Mouse (Mus musculus) embryonic facial prominence, embryonic 12.5 days (tissue): ENCODE results near the gene Ripk3. TPM values are rescaled to one million over a fixed set of nuclear protein-coding genes. Genes with fewer than 3 reads are reported as not detected.

Experiments
- ATAC-seq: fragments of 200-750 bp; cut with Nextera tagmentation; 2 replicates; pipeline ENCODE4 v1.8.0; 2017; ENCODE audit not compliant: insufficient number of reproducible peaks, insufficient read depth, low FRiP score, low TSS enrichment
- H3K27ac ChIP-seq: fragments of 300-500 bp; sonication (generic); 2 replicates; pipeline ENCODE4 v1.5.1; 2016; ENCODE audit warnings: mild to moderate bottlenecking
- H3K27me3 ChIP-seq: fragments of 300-500 bp; sonication (generic); 2 replicates; pipeline ENCODE4 v1.6.1; 2016; ENCODE audit warnings: mild to moderate bottlenecking, moderate library complexity
- H3K36me3 ChIP-seq: fragments of 300-500 bp; sonication (generic); 2 replicates; pipeline ENCODE4 v1.6.1; 2016; ENCODE audit warnings: mild to moderate bottlenecking
- H3K4me1 ChIP-seq: fragments of 300-500 bp; sonication (generic); 2 replicates; pipeline ENCODE4 v1.6.1; 2016
- H3K4me2 ChIP-seq: fragments of 300-500 bp; sonication (generic); replicated peaks from 2 replicates; pipeline ENCODE4 v1.6.1; 2016; ENCODE audit warnings: mild to moderate bottlenecking, moderate library complexity
- H3K4me3 ChIP-seq: fragments of 300-500 bp; sonication (generic); 2 replicates; pipeline ENCODE4 v1.5.1; 2016; ENCODE audit warnings: mild to moderate bottlenecking
- H3K9ac ChIP-seq: fragments of 300-500 bp; sonication (generic); 2 replicates; pipeline ENCODE4 v1.6.1; 2016; ENCODE audit warnings: mild to moderate bottlenecking, moderate library complexity
- H3K9me3 ChIP-seq: fragments of 300-500 bp; sonication (generic); 2 replicates; pipeline ENCODE4 v1.6.1; 2016; ENCODE audit warnings: mild to moderate bottlenecking, moderate library complexity
- WGBS: fragments of 180-500 bp; shearing (Covaris S2); methylation state at CpG from one replicate; pipeline ENCODE4 v1.1.7; 2016; 5-methylcytosine and 5-hydroxymethylcytosine counted together
- polyA plus RNA-seq: library from polyadenylated mRNA; unstranded; fragments of >200 nt; fragmentation: Nextera tagmentation; extraction: Ambion mirVana; gene quantifications from 2 replicates; pipeline ENCODE4 v1.2.1, GENCODE M21; 2016

The Ripk3 gene
- polyA plus RNA-seq, 1 experiment from 2014 or later = 45.5 TPM

DNA sequence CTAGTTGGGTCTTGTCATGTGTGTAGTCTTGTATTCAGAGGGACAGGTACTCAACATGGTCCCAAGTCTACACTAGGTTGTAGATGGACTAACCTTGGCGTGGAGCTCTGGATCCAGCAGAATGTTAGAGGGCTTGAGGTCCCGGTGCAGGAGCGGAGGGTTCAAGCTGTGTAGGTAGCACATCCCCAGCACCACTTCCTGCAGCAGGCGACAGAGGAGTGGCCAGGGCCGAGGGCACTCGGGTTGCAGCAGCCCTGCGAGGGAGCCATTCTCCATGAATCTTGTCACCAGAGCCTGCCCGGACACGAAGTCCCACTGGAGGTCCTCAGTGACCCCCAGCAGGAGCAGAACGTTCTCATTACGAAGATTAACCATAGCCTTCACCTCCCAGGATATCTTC, 934 bp downstream of the Ripk3 start:
- no peak for ATAC-seq
- Histone ChIP-seq H3K9me3 (no peaks in the 10 kb centered on the region), H3K4me1 (peaks cover 20% of the 10 kb centered on the region), H3K4me2 (peak overlapping the region; percentile 75), H3K27me3 (peaks cover 57% of the 10 kb centered on the region), H3K4me3 (peak overlapping the region; percentile 45), H3K36me3 (no peaks in the 10 kb centered on the region), H3K9ac (0 out of 2 replicates have a peak overlapping the region, but pooled peaks have one; percentile 16), H3K27ac (no peak overlapping the region)
- WGBS = 37% methylated on average over 11 of the region's 11 CpGs

DNA sequence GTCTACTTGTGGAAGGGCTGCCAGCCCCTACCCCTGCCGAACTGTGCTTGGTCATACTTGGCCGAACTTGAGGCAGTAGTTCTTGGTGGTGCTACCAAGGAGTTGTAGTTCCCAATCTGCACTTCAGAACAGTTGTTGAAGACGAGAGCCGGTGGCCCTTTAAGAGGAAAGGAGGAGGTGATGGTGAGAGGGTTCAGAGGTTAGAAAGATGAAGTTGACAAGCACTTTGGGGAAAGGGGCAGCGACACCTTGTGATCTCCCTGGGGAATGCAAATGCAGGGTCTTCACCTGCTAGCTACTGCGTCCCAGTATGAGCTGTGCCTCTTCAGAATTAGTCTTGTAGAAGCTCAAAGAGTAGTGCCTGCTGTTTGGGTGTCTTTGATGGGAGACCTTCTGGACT, 3.5 kb downstream of the Ripk3 start:
- peaks cover 42% of the 10 kb centered on the region for H3K4me1 ChIP-seq
- no peak for ATAC-seq
- no peaks in the 10 kb centered on the region for H3K36me3 ChIP-seq
- H3K4me3 ChIP-seq = no peak overlapping the region
- peaks cover 62% of the 10 kb centered on the region for H3K27me3 ChIP-seq
- H3K9me3 ChIP-seq = no peaks in the 10 kb centered on the region
- no peak overlapping the region for H3K9ac ChIP-seq
- no peak overlapping the region for H3K27ac ChIP-seq
- 26% methylated on average over 6 of the region's 6 CpGs for WGBS
- no peak overlapping the region for H3K4me2 ChIP-seq

DNA sequence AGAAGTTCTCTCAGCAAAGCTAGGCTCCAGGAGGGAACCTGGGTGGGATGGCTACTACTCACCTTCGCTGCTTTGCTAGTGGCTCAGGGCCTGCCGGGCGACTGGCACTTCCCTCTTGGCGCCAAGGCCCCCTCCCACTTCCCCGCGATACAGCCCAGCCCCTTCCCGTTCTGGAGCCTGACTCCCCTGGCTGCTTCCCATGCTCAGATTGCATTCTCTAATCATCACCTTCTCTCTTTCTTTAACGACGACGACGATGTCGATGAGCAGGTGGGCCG, 4.8 kb downstream of the Ripk3 start, which contains the start of gene Adcy4:
TSS of gene Adcy4 (minus strand) at position 138 of the 278 bp plus-strand sequence.
- H3K4me3 ChIP-seq = peak within 1 kb of the TSS; percentile 42
- peaks cover 54% of the 10 kb centered on the region for H3K27me3 ChIP-seq
- WGBS = under 1% methylated on average over 13 of the region's 13 CpGs
- no peaks in the 10 kb centered on the region for H3K36me3 ChIP-seq
- peak within 1 kb of the TSS; percentile 73 for H3K27ac ChIP-seq
- peak within 1 kb of the TSS; percentile 61 for H3K9ac ChIP-seq
- H3K4me1 ChIP-seq = peaks cover 42% of the 10 kb centered on the region
- no peaks in the 10 kb centered on the region for H3K9me3 ChIP-seq
- H3K4me2 ChIP-seq = peak within 1 kb of the TSS; percentile 63
- ATAC-seq = 0 out of 2 replicates have a peak, but pooled peaks have one; percentile 23

DNA sequence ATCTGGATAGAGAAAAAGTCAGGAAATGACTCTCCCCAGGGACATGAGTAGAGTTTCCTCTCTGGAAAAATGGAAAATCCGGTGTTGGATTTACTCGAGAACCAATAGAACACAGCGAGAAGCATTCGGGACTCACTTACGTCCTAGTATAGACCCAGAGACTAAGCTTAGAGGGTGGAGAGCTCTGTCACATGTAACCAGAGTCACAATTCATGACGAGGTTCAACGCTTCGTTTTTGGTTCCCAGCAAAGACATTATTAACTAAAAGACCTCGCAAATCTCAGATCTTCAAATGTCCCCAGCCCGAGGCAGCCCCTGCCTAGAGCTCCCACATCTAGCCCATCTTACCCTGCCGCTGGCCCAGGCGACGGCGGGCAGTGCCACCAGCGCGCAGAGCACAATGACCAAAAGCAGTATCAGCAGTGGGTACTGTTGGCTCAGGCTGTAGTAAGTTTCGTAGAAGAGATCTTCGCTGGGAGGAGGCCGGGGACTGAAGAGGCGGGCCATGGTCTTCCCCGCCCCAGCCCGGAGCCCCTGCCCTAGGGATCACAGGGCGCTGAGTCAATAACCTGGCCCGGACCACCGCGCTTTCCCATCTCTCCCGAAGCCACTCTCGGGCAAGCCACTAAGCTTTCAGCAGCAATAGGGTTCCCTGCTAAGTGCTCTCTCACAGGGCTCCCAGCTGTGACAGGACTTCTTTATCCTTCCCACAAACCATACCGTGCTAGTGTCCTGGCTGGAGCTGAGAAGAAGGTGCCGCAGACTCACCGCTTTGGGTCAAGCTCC, 5.3 kb downstream of the Ripk3 start:
- 0 out of 2 replicates have a peak, but pooled peaks have one; percentile 18 for ATAC-seq
- H3K36me3 ChIP-seq = no peaks in the 10 kb centered on the region
- H3K27me3 ChIP-seq = peaks cover 49% of the 10 kb centered on the region
- peaks cover 37% of the 10 kb centered on the region for H3K4me1 ChIP-seq
- H3K4me3 ChIP-seq = peak overlapping the region; percentile 42
- H3K27ac ChIP-seq = peak overlapping the region; percentile 73
- no peaks in the 10 kb centered on the region for H3K9me3 ChIP-seq
- WGBS = under 1% methylated on average over 31 of the region's 31 CpGs
- H3K9ac ChIP-seq = peak overlapping the region; percentile 61
- peak overlapping the region; percentile 63 for H3K4me2 ChIP-seq

DNA sequence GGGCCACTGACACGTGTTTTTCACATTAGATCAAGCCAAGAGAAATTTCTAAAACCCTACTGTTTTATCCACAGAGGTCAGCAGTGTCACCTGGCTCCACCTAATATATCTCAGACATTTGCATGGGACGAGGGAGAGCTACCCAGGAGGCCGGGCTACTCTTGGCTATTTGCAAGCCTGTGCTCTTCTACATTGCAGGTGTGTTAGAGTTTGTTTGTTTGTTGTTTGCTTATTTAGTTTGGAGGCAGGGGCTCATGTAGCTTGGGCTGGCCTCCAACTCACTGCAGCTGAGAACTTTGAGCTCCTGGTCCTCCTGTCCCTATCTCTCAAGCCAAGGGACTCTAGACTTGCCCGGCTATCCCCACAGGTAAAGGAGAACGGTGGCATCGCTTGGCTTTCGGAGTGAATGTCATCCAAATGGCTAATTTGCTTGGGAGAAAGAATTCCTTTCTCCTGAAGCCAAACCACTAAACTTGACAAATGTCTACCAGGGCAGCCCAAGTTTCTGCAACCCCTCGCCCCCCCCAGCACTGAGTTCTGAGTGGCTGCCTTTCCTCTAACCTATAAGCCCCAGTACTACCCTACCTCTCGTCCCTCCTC, 6.2 kb downstream of the Ripk3 start:
- Histone ChIP-seq H3K27ac (peak overlapping the region; percentile 73), H3K27me3 (peaks cover 40% of the 10 kb centered on the region)

DNA sequence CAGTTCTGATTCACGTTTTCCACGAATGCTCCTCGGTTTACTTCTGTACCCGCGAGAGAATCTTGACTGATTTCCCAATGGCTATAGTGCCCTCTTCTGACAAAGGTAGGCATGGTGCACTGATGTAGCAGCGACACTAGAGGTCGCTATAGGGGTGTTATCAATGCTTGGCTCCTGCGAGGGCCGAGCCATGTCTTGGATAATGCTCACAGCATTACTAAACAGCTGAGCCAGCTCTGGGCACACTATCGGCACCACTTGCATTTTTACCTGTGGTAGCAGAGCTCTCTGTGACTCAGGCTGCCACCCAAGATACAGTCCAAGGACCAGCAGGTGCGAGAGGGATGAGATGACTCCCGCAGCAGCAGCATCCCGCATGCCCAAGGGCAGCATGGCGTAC, 7.4 kb downstream of the Ripk3 start:
- H3K9ac ChIP-seq = peak overlapping the region; percentile 32
- H3K9me3 ChIP-seq = no peaks in the 10 kb centered on the region
- peaks cover 28% of the 10 kb centered on the region for H3K27me3 ChIP-seq
- ATAC-seq = peak; percentile 62; the same call in 1 of the 2 replicates
- H3K36me3 ChIP-seq = no peaks in the 10 kb centered on the region
- peak overlapping the region; percentile 63 for H3K4me2 ChIP-seq
- H3K4me3 ChIP-seq = peak overlapping the region; percentile 16
- 16% methylated on average over 14 of the region's 14 CpGs for WGBS
- H3K4me1 ChIP-seq = peaks cover 29% of the 10 kb centered on the region
- no peak overlapping the region for H3K27ac ChIP-seq

More for the DNA sequence above, 6.2 kb downstream of the Ripk3 start:
- Histone ChIP-seq H3K4me1 (peaks cover 29% of the 10 kb centered on the region), H3K9me3 (no peaks in the 10 kb centered on the region), H3K4me2 (peak overlapping the region; percentile 63), H3K4me3 (peak overlapping the region; percentile 42), H3K36me3 (no peaks in the 10 kb centered on the region), H3K9ac (peak overlapping the region; percentile 32; the same call in 1 of the 2 replicates)
- WGBS = 42% methylated on average over 9 of the region's 9 CpGs
- ATAC-seq = no peak

DNA sequence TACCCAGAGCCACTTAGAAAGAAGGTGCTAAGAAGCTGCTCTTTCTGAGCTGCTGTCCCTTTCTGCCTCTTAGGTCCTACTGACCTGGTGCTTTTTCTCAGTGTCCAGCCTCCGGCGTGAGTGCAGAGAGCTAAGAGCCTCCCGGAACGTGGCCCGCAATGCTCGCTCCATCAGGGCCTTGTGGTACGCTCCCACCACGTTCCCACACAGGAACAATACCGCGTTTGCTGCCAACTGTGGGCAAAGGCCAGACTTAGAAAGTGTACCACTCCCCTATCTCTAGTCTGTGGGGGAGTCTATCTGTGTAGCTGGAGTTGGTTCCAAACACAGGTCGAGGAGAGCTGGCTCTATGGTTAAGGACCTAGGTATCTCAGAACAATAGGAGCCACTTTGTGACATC, 7.9 kb downstream of the Ripk3 start:
- Histone ChIP-seq H3K4me3 (no peak overlapping the region), H3K27me3 (peaks cover 22% of the 10 kb centered on the region), H3K4me1 (peaks cover 29% of the 10 kb centered on the region), H3K4me2 (no peak overlapping the region), H3K9me3 (no peaks in the 10 kb centered on the region), H3K36me3 (no peaks in the 10 kb centered on the region), H3K9ac (no peak overlapping the region), H3K27ac (no peak overlapping the region)
- 84% methylated on average over 11 of the region's 11 CpGs for WGBS
- no peak for ATAC-seq

DNA sequence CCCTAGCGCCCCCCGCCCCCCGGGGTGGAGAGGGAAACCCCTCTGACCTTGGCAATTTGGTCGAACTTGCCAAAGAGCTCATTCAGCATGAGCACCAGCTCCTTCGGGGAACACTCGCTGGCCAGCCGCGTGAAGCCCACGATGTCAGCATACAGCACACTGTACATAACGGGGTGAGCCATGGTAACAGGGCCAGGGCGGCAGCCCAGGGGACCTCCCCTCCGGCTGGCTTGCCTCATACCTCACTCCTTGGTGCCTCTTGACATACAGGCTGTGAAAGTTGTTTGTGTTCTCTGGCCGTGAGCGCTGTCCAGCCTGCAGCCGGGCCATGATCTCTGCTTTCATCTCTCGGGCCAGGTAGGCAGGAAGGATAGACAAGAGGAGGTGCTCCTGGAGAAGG, 9.0 kb downstream of the Ripk3 start:
- peaks cover 29% of the 10 kb centered on the region for H3K4me1 ChIP-seq
- ATAC-seq = no peak
- no peak overlapping the region for H3K9ac ChIP-seq
- H3K27ac ChIP-seq = no peak overlapping the region
- WGBS = 63% methylated on average over 16 of the region's 16 CpGs
- H3K4me3 ChIP-seq = no peak overlapping the region
- no peaks in the 10 kb centered on the region; the same call in 1 of the 2 replicates for H3K36me3 ChIP-seq
- no peak overlapping the region for H3K4me2 ChIP-seq
- no peaks in the 10 kb centered on the region for H3K9me3 ChIP-seq
- H3K27me3 ChIP-seq = peaks cover 14% of the 10 kb centered on the region

DNA sequence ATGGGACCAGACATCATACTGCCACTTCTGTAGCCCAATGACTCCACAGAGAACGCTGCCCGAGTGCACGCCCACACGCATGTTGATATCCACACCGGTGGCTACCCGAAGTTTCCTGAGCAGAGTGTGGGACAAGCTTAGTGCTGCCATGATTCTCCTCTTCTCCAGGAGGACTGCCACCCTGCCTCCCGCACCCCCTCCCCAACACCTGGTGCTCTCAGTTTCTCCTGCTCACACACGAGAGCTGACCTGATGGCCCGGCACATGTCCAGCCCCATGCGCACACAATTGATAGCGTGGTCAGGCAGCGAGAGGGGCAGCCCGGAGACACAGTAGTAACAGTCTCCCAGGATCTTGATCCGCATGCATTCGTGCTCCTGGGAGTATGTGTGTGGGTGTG, 10.0 kb downstream of the Ripk3 start:
- Histone ChIP-seq H3K9me3 (no peaks in the 10 kb centered on the region), H3K27ac (no peak overlapping the region), H3K9ac (no peak overlapping the region), H3K27me3 (peaks cover 5% of the 10 kb centered on the region; the same call in 1 of the 2 replicates), H3K4me2 (no peak overlapping the region), H3K4me1 (peaks cover 23% of the 10 kb centered on the region), H3K36me3 (no peaks in the 10 kb centered on the region; the same call in 1 of the 2 replicates), H3K4me3 (no peak overlapping the region)
- no peak for ATAC-seq
- 88% methylated on average over 15 of the region's 15 CpGs for WGBS

DNA sequence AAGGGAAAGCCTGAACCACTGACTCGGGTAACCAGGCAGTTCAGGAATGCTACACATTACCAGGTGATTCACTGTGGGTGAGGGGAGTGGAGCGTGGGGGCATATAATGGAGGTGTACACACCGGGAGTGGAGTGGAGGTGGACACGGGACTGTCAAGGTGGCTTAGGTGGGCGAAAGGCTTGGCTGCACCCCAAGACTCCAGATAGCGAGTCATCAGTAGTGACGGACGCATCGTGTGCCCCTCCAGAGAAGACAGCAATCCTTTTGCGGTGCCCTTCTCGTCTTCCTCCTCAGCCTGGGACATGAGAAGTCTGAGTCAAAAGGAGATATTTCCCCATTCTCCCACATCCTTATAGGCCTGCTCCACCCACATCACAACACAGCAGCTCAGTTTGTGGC, 10.9 kb downstream of the Ripk3 start:
- WGBS = 90% methylated on average over 11 of the region's 11 CpGs
- ATAC-seq = no peak
- H3K9me3 ChIP-seq = no peaks in the 10 kb centered on the region
- H3K4me1 ChIP-seq = peaks cover 22% of the 10 kb centered on the region
- H3K36me3 ChIP-seq = no peaks in the 10 kb centered on the region; the same call in 1 of the 2 replicates
- no peak overlapping the region for H3K27ac ChIP-seq
- H3K9ac ChIP-seq = no peak overlapping the region
- H3K4me2 ChIP-seq = no peak overlapping the region
- H3K27me3 ChIP-seq = peaks cover 5% of the 10 kb centered on the region; the same call in 1 of the 2 replicates
- no peak overlapping the region for H3K4me3 ChIP-seq

DNA sequence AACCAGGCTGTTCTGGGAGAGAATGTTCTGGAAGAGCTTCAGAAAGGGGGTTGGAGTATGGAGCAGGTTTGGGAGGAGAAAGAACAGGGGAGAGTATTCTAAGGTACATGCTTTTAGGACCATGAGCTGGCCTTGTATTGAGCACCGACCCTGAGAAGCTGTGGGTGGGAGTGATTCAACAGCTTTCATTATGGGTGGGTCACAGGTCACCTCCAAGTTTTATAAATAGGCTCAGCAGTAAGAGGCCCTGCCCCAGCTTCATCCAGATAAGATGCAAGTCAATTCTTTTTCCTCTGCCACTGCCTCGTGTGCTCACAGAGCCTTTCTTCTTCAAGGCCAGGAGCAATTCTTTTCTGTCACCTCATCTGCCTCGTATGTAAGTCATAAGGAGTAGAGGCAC, 11.5 kb downstream of the Ripk3 start:
- no peak overlapping the region for H3K27ac ChIP-seq
- peaks cover 16% of the 10 kb centered on the region for H3K4me1 ChIP-seq
- H3K9me3 ChIP-seq = no peaks in the 10 kb centered on the region
- 34% methylated on average over 3 of the region's 3 CpGs for WGBS
- H3K9ac ChIP-seq = no peak overlapping the region
- no peaks in the 10 kb centered on the region; the same call in 1 of the 2 replicates for H3K36me3 ChIP-seq
- ATAC-seq = no peak
- no peak overlapping the region for H3K4me2 ChIP-seq
- peaks cover 5% of the 10 kb centered on the region; the same call in 1 of the 2 replicates for H3K27me3 ChIP-seq
- H3K4me3 ChIP-seq = no peak overlapping the region

DNA sequence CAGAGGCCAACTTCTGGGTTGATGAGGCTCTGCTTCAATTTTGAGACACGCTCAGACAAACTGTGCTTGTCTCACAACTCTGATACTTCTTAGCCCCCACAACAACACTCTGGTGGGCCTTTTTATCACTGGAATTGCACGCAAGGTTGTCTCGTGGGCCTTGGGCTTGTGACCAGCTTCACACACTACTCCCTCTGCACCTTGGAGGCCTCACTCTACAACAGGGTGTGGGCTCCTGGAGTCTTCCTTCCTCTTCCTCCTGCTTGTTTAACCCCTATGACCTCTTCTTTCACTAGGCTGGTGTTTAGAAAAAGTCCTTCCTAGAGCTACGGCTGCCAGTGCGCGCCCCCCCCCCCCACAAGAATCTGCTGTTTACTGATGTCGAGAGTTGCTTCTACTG, 12.0 kb downstream of the Ripk3 start:
- ATAC-seq = no peak
- Histone ChIP-seq H3K27ac (no peak overlapping the region), H3K4me3 (no peak overlapping the region), H3K9me3 (no peaks in the 10 kb centered on the region), H3K4me2 (no peak overlapping the region), H3K9ac (no peak overlapping the region), H3K36me3 (no peaks in the 10 kb centered on the region; the same call in 1 of the 2 replicates), H3K4me1 (peaks cover 11% of the 10 kb centered on the region), H3K27me3 (peaks cover 3% of the 10 kb centered on the region; the same call in 1 of the 2 replicates)
- 58% methylated on average over 7 of the region's 7 CpGs for WGBS
